Mouse (Mus musculus): ENCODE measurements at regions not wholly inside any gene's neighbourhood (a gene's known extent, or its start where the extent isn't known, plus 50 kb on each side); places are given as distances from the start of the nearest gene placed in this dataset.
A peak's percentile ranks its signal among the peaks of the same experiment; 100 is the strongest.

DNA sequence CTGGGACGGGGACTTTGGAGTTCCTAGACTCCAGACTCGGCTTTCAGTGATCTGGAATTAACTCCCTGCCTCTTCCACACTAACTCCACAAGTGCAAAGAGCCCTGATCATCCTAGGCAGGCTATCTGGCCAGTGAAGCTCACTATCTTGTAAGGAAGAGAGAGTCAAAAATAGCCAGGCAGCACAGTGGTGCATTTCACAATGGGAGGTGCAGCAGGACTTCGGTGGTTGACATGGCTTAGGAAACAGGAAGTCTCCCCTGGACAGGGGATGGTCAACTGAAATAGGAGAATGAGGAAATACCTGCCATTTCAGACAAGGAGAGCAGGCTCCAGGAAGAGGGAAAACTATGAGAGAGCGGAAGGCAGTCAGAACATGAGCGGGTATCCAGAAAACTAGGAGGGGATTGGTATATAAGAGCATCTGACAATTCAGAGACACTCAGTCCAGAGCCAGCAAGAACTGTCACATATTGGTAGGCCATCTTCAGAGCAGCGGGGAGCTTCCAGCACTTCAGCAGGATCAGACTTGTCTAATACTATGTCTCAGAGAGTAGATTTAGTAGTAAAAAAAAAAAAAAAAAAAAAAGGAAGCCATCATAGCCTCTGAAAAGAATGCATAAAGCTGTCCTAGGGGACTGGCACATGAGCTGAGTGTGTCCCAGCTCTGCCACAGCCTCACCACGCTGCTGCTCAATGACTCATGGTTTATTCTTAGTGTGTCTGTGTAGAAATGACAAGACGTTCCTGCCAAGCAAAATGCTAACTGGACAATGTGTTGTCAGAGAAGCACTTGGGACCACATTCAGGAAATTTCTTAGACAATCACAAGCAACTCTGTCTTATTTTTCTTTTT is 184.5 kb upstream of the Cpeb2 start:
- DNase-seq = no peak

DNA sequence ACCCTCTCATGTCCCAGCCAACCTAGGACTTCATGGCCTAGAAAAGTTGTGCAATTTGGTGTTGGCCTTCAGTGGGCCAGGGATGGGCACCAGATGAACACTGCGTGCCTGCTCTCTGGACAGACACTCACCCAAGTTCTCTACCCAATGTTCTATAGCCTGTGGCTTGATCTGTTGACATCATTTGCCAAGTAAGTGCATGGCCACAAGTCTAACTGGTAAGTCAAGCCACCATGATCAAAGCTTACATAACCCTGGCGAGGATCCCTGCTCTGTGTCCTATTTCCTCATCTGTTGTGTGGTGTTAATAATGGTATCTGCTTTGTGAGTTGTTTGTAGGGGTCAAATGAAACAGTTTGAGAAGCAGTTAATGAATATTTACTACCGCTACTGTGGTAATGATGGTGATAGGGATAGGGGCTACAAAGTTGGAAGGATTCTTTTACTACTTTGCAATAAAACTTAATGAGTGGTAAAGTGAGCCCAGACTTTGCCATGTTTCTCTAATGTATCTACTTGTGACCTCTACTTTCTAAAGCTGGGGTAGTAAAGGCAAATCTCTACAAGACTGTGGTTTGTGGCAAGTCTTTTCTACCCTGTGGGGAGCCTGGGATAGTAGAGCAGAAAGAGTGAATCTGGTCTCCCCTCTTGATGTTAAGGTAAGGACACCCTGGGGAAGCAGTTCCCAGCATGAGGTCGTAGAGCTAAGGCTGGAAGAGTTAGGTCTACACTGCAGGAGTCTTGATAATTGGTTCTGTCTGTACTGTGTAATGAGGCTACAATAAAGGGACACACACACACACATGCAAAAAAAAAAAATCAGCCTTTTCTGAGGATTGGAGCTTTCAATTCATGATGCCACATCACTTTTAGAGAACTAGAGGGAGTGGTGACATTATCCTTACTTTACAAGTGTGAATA is 183.3 kb upstream of the Cpeb2 start:
- no peak for DNase-seq

DNA sequence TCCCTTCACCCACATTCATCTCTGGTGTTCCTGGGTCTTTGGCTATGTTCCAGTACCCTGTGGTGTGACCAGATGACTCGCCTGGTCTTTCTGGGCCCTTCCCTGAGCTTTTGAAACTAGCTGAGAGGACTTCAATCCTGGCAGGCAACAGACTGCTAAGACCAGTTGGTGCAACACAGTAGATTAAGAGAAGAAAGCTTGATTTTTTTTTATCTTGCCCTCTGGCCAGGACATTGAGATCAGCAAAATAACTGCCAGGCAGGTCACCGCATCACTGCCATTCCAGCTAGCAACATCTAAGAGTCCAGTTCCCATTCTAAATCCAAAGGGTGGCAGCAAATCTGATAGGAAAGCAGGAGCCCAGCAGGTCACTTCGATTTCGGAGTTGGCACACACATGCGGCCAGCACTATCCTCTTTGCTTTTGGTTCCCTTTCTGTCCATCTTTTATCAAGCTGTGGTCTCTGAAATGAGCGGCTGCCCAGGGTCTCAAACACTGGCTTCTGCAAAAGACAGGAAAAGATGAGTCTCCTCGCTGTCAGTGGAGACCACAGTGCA is 181.9 kb upstream of the Cpeb2 start:
- DNase-seq = no peak

DNA sequence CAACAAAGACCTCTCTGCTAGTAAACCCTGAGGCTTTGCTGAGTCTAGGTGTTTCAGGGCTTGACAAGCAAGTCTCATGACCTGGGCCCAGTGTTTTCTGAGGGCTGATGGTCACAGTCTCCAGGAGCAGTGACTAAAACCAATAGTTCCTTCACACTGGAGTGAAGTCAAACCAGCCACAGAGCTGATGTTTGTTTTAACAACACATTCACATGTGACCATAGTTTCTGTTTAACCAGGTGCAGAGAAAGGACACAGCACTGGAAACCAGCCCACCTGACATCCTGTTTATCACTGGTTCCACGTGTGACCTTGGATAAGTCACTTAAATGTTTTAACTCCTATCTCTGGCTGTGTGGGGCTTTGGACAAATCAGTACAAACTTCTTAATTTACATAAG is 180.3 kb upstream of the Cpeb2 start:
- DNase-seq = no peak

DNA sequence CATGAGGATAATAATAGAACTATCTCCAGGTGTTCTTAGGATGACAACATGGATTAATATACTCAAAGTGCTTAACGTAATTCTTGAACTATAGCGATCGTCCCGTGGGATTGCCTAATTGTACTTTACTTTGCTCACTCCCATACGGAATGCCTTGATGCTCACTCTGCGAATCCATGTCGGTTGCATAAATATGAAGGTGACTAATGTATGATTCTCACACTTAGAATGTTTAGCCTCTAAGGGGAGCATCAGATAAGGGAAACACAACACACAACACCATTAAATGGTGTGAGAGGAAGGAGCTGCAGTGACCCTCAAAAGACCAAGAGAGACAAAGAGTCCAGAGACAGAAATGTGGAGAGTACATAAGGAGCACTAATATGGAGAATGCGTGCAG is 178.4 kb upstream of the Cpeb2 start:
- no peak for DNase-seq

DNA sequence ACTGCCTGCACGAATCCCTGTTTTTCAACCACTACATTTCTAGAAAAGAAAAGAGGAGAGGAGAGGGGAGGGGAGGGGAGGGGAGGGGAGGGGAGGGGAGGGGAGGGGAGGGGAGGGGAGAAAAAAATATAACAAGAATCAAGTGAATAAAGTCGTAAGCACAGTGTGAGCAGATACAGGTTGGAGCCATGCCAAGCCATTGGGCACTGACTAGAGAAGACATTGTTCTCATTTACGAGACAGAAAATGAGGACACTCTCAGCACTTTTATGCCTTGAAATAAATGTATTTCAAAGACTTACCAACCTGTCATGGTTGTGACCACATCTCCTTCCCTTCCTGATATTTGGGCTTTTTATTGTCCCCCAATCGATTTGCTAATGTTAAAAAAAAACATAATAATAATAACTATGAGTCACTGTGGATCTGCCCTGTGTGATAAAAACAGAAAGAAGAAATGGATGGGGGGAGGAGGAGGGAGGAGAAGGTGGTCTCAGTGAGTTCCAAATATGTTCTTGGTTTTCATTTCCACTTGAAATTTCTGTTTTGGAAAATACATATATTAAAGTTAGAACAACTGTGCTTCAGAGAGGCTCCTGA is 177.8 kb upstream of the Cpeb2 start:
- DNase-seq = no peak

DNA sequence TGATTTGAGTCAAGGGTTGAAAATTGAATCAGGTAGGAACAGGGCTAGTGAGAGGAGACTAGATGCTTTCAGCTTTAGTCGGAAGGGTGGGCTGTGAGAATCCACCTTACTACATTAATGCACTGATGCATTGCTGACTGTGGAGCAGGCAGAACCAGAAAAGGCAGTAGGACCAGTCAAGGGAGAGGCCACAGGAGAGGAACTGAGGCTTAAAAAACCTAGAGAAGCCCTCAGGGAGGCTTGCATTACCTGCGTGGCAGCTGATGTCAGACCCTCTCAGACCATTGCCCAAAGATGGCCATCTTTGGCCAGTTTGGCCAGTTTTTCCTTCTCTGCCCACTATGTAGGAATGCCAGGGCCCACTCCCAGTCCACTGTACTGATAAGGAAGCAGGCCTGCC is 176.5 kb upstream of the Cpeb2 start:
- DNase-seq = no peak

DNA sequence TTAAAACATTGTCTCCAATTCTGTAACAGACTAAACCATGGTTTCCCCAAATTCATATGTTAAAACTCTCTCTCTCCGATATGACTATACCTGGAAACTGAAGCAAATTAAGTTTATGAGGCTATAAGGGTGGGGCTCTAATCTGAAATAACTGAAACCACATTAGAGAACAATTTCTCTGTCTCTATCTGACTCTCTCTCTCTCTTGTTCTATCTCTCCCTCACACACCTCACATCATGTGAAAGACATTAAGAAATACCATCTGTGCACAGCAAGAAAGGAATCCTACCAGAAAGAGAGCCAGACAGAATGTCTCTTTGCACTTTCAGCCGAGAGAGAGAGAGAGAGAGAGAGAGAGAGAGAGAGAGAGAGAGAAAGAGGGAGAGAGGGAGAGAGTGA is 171.7 kb upstream of the Cpeb2 start:
- DNase-seq = no peak

DNA sequence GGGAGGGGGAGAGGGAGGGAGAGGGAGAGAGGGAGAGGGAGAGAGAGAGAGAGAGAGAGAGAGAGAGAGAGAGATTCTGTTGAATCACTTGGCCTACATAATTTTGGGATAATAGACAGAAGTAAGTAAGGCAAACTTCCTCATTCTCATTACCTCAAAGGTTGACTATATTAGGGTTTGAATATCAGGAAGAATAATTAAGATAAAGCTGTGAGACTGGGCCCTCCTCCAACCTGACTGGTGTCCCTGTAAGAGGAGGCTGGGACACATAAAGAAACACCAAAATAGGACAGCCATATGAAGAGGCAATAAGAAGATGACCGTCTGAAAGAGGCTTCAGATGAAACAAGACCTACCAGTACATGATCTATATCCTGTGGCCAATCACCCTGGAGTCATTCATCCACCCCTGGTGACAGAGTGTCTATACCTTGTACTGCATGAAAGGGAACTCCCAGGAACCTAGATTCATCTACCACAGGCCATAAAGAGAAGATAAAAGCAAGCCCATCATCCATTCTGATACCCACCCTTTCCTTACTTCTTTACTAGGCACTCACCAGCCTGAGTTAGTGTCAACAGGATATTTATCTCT is 171.1 kb upstream of the Cpeb2 start:
- no peak for DNase-seq

DNA sequence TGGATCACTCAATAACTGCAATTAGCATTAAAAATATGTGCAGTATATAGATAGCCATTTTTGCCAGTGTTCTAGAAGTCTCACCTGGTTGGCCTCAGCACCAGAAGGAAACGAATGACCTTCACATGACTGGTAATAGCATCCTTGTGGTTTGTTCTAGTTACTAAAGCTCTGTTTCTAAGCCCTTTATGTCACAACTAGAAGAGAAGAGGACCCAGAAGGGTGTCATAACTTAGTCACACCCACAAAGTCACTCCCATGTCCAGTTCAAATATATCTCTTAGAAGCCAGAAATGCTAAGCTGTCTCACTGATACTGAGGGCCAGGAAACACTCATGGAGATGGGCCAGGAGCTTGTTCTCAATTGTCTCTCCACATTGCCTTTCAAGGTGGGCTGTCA is 170.5 kb upstream of the Cpeb2 start:
- no peak for DNase-seq

DNA sequence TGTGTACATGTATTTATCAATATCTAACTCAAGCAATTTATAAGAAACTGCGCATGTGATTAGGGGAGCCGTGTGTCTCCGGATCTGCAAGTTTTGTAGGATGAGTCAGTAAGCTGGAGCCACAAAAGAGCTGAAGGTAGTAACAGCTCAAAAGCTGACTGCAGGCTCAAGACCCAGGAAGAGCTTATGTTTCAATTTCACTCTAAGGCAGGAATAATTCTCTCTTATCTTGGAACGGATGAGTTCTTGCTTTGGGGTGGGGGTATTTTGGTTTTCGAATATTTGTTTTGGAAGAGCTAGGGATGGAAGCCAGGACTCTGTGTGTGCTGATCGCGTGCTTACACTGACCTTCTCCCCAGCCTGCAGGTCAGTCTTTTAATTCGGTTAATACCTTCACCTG is 169.6 kb upstream of the Cpeb2 start:
- DNase-seq = no peak

DNA sequence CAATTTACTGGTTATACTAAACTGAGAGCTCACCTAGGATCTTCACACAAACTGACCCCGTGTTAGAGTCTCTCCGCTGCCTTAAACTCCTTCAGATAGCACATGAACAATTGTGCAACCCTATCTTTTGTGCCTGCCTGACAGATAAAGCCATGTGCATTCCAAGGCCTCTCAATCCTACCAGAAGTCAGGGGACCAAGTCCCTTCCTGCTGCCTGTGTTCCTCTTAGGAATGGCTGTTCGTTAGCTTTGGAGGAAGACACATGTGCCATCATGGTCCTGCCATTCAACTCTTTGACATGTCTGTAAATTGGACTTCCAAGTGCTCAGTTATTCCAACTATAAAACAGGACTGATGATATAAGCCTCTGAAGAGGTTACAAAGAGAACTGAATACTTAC is 161.4 kb upstream of the Cpeb2 start:
- no peak for DNase-seq

DNA sequence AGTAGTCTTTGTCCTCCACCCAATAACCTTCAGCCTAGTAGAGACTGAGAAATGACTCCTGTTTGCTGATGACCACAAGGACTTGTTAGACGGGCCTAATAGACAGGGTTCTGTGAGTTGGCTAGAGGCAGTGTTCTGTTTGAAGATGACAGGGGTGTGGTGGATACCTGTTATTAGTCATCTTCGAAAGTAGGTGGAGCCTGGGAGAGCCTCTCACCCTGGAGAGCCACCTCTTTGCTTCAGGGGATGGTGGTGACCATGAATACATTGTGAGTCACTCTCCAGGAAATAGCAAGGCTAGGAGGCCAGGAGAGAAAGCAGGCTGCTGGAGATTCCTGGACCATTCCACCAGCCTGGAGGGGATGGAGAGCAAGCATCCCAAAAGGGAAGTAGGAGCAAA is 160.6 kb upstream of the Cpeb2 start:
- DNase-seq = no peak

DNA sequence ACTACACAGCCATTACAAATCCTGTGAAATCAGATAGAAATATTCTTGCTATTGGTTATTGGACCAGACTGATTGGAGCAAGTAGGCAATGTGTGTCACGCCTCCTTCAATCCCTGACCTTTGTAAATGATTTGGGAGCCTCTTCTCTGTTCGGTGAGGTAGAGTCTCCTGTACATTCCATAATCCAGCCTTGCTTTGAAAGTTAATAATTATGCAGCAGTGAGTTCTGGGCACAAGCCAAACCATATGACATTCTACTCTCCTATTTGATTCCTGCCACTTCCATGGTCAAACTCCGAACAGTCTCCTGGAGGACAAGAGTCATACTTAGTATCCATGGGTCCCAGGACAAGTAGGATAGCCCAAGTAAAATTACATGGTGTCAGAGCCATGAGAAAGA is 158.4 kb upstream of the Cpeb2 start:
- no peak for DNase-seq

DNA sequence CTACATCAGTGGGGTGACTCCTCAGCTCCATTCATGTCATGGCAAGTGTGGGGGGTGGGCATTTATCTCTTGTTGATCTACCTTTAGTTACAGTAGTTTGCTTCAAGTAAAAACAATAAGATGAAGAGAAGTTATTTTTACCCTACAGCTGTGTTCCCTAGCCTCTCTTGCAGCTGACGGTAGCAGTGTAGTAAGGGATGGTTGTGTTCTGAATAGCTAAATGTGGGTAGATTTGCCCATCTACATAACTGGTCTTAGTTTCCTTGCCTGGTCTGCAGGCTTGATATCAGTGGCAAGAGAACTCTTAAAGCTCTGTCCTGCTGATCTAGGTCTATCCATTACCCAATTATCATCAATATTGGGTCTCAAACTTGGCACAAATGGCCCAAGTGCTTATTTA is 152.7 kb upstream of the Cpeb2 start:
- no peak for DNase-seq

DNA sequence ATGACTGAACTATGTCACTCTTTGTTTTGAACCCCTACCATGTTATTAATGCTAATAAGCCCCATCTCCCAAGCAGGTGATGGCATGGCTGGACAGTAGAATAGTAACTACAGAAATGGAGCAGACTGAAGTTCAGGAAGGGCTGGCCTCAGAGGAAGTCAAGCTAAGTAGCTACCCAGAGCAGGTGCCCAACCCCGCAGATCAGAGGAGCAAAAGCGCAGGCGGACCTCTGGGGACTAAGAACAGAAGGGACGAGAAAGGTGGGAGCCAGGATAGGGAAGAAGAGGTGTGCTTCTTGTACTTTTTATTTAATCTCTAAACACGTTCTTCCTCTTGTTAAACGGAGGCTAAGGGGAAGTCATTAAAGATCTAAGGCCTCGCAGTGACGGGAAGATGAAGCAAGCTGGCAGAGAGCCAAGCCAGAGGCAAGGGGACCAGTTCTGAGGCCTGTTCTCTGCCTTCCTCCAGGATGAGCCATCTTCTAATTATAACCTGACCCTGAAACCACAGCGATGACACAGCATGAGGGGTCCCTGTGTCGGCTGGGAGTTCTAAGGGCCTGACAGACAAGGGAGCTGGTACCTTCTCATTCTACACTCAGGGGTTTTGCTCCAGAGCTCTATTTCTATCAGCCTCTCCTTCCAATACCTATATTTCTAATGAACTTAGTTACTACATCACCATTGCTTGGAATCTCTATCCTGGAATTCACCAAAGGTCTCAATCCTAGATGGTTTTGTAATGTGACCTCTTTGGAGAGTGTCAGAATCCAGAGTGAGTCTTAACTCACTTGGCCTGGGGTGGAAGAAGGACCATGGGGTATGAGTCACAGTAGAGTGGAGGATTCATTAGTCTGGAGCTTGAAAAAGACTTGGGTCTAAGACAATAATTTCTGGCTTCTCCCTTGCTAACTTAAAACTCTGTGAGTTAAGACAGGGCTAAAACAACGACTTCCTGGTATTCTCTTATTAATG is 151.1 kb upstream of the Cpeb2 start:
- peak; percentile 20 for DNase-seq

DNA sequence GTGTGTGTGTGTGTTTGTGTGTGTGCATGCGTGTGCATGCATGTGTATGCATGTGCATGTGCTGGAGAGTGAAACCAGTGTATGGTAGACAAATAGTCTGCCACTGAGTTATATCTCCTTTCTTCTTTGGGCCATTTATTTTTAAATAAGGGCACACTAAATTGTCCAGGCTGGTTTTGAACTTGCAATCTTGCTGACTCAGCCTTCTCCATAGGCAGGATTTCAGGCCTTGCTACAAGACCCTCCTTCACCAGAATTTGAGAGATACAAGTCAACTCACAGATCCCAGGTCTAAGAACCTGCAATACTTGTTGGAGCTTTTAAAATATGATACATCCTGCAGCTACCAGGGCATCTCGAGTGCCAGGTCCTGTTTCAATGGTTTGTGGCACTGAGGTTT is 145.9 kb upstream of the Cpeb2 start:
- DNase-seq = no peak

DNA sequence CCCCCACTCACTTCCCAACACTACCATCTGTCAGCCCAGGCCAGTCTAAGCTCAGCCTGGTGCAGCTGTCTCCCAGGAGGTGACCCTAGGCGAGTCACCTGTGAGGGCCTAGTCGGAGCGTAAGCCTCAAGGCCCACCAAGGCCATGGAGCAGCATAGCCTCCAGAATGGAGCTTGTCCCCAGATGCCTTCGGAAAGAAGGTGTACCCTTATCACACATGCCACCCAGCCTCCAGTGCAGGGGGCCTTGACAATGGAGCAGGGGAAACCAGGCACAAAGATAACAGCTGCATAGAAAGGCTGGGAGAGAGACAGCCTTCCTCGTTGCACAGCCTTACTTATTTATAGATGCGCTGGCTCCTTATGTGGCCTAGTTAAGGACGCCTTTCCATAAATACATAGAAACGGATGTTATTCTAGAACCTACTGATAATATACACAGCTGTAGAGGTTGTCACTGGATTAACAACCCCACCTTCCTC is 145.0 kb upstream of the Cpeb2 start:
- no peak for DNase-seq

DNA sequence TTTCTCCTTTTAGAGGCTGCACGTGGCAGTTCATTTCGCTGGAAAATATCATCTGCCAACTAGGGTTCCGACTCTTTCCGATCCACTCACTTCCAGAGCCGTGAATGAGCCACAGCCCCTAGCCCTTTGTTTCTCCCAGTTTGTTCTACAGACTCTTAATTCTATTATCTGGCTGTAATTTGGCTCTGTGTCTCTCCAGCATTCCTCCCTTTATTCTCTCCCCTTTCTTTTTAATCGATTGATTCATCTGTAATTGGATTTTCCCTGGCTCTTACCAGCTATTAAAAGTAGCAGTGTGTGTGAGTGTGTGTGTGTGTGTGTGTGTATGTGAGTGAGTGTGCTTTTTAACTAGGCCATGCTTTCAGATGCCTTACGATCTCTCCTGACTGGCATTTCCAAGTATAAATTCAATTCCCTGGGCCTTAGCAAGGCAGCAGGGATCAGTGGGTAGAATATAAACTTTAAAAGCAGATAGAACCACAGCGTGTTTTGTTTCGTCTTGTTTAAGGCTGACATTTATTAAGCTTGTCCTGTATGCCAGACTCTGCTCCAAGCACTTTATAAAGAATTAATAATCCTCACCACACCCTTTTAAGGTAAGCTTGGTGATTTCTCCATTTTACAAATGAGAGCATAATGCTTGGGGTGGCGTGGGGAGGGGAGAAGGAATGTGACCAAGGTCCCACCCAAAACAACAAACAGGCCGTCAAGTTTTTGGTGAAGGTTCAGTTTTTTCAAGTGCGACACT is 144.1 kb upstream of the Cpeb2 start:
- DNase-seq = no peak

DNA sequence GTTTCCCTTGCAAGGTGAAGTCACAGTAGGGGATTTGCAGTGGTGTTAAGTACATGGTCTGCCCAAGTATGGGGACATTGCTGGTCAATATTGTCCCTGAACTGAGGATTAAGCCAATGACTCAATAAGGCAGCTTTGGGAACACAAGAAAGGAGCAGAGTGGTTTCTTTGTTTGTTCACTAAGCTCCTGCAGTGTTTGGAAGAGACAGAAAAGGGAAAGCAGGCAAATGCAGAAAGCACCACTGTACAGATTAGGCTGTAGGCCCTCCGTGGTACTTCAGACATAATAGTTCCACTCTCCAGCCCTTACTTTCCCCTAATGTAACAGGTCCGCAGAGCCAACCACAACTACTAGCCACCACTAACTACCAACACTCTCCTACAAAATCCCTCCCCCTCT is 143.5 kb upstream of the Cpeb2 start:
- DNase-seq = no peak
